Mouse (Mus musculus): ENCODE data around the gene Etv2.

Gene Etv2

DNA sequence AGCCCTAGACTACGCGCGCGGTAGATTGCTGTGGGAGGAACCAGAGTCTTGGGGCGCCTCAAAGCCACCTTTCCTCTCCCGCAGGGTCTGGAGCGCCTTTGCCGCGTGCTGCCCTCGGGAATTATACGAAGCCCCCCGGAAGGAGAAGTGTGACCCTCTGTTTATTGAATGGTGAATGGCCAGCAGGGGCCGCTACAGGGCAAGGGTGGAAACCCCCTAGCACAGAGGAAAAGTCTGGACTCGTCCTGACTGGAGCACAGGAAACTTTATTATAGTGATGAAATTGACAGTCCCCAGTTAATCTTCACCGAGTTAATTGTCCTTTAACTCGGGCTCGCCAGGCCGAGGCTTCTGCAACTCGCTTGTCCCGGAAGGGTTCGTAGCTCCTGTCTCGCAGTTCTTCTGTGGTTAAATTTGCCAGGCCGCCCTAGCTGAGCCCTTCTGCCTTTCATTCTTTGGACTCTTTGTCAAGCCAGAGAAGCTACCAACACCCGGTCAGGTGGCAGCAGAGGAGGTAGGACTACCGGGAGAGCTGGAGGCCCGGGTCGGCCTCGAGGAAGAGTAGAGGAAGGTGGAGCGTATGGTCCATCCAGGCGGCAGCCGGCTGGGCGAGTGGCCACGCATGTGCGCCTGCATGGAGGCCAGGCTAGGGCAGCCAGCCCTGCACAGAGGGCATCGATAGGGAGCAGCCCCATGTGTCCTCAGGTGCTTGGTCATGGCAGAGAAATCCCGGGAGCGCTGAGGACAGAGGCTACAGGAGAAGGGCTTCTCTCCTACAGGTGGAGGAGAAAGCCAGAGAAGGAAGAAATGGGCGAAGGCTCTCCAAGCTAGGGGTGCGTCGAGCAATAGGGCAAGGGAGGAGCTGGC lies 46.0 kb downstream of the Etv2 start:
- peak; percentile 89 for DNase-seq (ENCODE audit: extremely low spot score, low spot score)

DNA sequence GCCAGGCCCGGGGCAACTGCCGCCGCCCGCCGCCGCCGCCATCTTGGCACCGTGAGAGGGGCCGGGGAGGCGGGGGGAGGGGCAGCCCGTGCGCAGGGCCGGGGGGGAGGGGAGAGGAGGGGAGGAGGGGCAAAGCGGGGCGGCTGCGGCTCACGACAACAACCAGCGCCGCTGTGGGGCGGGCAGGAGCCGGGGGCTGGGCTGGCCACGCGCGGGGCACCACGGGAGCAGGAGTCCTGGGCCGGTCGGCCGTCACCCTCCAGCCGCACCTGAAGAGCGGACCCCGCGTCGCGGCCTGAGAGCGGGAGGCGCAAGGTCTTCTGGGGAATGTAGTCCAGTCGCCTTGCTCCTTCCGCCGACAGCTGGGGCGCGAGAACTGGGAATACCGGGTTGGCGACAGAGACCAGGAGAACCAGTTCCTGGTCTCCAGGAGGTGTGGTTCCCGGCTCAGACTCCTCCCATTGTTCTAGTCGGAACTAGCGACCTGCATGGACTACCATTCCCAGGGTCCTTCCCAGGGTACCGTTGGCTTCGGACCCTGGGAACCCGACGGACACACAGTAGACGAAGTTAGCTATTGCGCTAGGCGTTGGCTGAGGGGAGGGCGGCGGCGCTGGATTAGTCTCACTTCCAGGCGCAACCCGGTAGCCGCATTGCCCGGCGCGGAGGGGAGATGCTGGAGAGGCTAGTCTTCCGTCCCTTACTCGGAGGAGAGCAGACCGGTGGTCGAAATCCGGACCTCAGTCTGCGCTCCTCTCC lies 46.8 kb downstream of the Etv2 start, which contains the start of gene Kmt2b:
Kmt2b (minus strand) TSS at position 51 of the 759 bp plus-strand sequence.
- peak; percentile 97 for DNase-seq (ENCODE audit: extremely low spot score, low spot score)

DNA sequence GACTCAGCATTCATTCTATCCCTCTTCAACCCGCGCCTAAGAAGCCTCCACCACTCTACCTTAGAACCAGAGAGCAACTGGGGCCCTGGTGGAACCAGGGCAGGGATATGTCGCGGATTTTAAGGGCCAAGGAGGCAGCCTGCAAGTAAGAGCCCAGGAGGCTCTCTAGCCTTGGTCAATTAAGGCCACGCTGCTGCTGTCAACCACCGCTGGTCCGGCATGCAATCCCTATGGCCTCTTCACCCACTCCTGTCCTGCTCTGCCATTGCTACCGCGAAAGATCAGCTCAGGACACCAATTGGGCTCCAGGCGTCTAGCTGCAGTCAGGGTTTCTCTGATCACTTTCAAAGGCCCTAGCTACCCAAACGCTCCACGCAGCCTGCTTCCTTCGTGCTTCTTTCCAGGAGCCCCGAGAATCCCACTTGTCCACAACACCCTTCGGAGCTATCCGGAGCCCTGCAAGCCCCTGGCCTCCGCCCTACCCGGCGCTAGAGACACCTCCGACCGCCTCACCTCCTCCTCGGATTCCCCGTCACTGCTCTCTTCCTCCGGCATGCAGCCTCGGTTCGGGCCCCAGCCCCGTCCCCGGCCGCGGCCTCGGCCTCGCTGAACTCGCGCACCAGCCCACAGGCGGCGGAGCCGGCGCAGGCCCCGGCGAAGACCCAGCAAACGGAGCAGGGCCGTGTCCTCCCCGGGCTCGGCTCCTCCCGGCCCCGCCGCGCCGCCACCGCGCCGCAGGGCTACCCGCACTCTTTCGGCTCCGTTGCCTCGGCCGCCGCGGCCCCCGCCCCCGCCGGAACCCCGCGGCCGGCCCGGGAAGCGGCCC lies 47.6 kb downstream of the Etv2 start:
- DNase-seq (ENCODE audit: extremely low spot score, low spot score) = peak; percentile 74

DNA sequence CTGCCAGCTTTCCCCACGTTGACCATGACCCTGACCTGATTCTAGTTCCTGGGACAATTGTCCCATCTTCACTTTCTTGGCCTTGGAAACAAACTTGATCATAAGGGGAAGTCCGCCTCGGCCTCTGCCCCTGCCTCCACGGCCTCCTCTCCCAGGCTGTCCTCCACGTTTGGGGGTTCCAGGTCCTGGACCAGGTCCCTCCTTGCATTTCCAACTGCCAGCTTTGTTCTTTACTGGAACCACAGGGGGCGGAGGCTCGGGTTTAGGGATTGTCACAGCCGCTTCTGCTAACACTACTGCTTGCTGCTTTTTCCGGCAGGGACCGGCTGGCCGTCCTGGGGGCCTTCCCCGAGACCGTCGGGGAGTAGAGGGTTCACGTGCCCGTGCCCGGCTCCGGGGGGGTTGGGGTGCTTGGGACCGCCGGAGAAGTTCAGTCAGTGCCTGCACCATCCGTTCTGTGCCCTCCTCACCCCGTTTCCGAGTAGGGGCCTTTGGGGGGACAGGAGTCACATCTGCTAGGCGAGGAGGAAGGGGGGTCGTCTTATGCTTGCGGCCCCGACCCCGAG lies 49.1 kb downstream of the Etv2 start:
- no peak for DNase-seq (ENCODE audit: extremely low spot score, low spot score)

DNA sequence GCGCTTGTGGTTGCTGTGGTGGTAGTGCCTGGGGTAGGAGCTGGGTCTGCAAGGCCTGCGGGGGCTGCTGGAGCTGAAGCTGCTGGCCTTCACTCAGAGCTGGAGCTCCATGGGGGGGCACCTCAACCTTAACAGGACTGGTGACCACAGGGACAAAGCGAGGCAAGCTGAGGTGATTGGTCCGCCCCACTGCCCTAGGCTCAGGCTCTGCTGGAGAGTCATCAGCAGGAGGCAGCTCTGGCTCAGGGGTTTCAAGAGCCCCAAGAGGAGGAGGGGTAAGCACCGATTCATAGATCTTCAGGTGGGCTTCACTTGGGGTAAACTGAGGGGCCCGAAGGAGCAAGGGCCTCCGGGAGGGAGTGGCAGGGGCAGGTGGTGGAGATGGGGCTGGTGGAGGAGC lies 50.5 kb downstream of the Etv2 start:
- DNase-seq (ENCODE audit: extremely low spot score, low spot score) = no peak

DNA sequence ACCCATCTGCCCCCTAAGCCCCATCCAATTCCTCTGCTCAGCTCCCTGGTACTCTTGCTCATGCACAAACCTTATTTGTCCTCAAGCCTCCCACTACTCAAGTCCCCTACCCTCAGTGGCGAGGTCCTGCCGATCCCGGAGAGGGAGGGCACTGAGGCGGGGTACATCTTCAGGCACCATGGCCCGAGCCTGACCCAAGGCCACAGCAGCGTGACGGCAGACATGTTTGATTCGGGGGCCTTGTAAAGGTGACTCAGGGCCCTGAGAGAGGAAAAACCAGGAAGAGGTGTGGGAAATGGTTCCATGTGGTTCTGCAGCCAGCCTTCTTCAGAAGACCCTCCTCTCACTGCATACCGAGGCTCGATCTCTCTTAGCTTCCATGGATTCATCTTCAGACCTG lies 51.3 kb downstream of the Etv2 start:
- DNase-seq (ENCODE audit: extremely low spot score, low spot score) = no peak

All from neural tube, embryonic 10.5 days (tissue).